In genomic region chr2:122102070-122102469, GRCm38 (mm10) we compare ENCODE assay signal across 9 mouse cellular contexts. TPM values are rescaled to one million over a fixed set of nuclear protein-coding genes. Genes with fewer than 3 reads are reported as not detected.
DNase-seq lines count a peak whose midpoint lies in the region; ATAC-seq and TF ChIP-seq lines count a peak whose summit lies in the region.
"Had no signal": no experiment of that assay in that cellular context is flagged by ENCODE, and none has a peak within 500 bp of the region (broad histone marks: within the 10 kb centered on the region; RNA-seq: fewer than 3 reads in every experiment).

No protein-coding gene starts in this region.

- no peaks in the 10 kb centered on the region for H3K9me3 ChIP-seq in forebrain, embryonic 16.5 days (ENCODE audit: control insufficient read depth, low read length)
- H3K9me3 ChIP-seq: hindbrain, embryonic 15.5 days had no signal

- peaks cover 21% of the 10 kb centered on the region for H3K36me3 ChIP-seq in spleen, adult 2 months (ENCODE audit: control insufficient read depth, insufficient read depth, low read length)
- H3K36me3 ChIP-seq in forebrain, embryonic 16.5 days (ENCODE audit: control insufficient read depth, insufficient read depth), result peaks cover 8% of the 10 kb centered on the region

- TF ChIP-seq POLR2A in spleen, adult 2 months (IDR thresholded peaks at IDR 0.05; ENCODE audit: low read depth, low read length), result no peak

- DNase-seq in spleen, adult 2 months (ENCODE audit: low read depth in 1 of 2, low spot score in 2 of 2), result peak in 1 of 2 experiments; percentile 24
- no peak for DNase-seq in spleen, adult 12 weeks (ENCODE audit: low spot score)
- peak; percentile 30 for DNase-seq in adipocyte (ENCODE audit: low spot score)
- DNase-seq in kidney, postnatal 4 days, result peak; percentile 15 to 18
- DNase-seq in thymus, postnatal 14 days, result peak; percentile 55
- no peak for DNase-seq in layer of hippocampus, postnatal 14 days (ENCODE audit: low spot score in 2 of 2)
- DNase-seq in gastrocnemius, adult 18-20 months (ENCODE audit: low spot score), result no peak

- TF ChIP-seq CTCF in spleen, adult 2 months (IDR thresholded peaks at IDR 0.05; ENCODE audit: extremely low read depth, insufficient read depth, insufficient read length, insufficient replicate concordance), result peak; percentile 27; the same call in 1 of the 2 replicates

- no peak overlapping the region for H3K9ac ChIP-seq in forebrain, embryonic 16.5 days (replicated peaks; ENCODE audit: low read depth, low read length)
- H3K9ac ChIP-seq: hindbrain, embryonic 15.5 days had no signal

- H3K4me1 ChIP-seq in spleen, adult 2 months (ENCODE audit: control insufficient read depth, insufficient read depth, insufficient read length), result no peaks in the 10 kb centered on the region
- no peaks in the 10 kb centered on the region for H3K4me1 ChIP-seq in forebrain, embryonic 16.5 days (replicated peaks; ENCODE audit: control insufficient read depth, insufficient read depth, low read length)
- H3K4me1 ChIP-seq: hindbrain, embryonic 15.5 days had no signal

- no peak overlapping the region for H3K27ac ChIP-seq in spleen, adult 2 months (ENCODE audit: insufficient read depth, low read length)
- H3K27ac ChIP-seq in forebrain, embryonic 16.5 days (ENCODE audit: low read length), result no peak overlapping the region
- H3K27ac ChIP-seq: hindbrain, embryonic 15.5 days had no signal

- H3K27me3 ChIP-seq in spleen, adult 2 months (ENCODE audit: control insufficient read depth, insufficient read depth, low read length), result no peaks in the 10 kb centered on the region
- H3K27me3 ChIP-seq in forebrain, embryonic 16.5 days (replicated peaks; ENCODE audit: control insufficient read depth, insufficient read depth, low read length), result no peaks in the 10 kb centered on the region
- H3K27me3 ChIP-seq: hindbrain, embryonic 15.5 days had no signal

- no peak for ATAC-seq in forebrain, embryonic 16.5 days

- no peak overlapping the region for H3K4me3 ChIP-seq in spleen, adult 2 months (ENCODE audit: extremely low read depth, insufficient read depth, insufficient read length)
- no peak overlapping the region for H3K4me3 ChIP-seq in forebrain, embryonic 16.5 days (replicated peaks; ENCODE audit: low read length)
- H3K4me3 ChIP-seq: hindbrain, embryonic 15.5 days had no signal

- no peak overlapping the region for H3K4me2 ChIP-seq in forebrain, embryonic 16.5 days (ENCODE audit: low read length)
- H3K4me2 ChIP-seq: hindbrain, embryonic 15.5 days had no signal

RNA-seq across cellular contexts. Expression of gene Spg11, which starts 16.1 kb away (rescaled TPM):
- 7.1 and 8.5 TPM in 2 replicates for polyA plus RNA-seq in spleen, adult 2 months (2012; rRNA removed)
- polyA plus RNA-seq in forebrain, embryonic 16.5 days (2015; fragmentation: Nextera tagmentation; extraction: Ambion mirVana), result 8.6 and 8.8 TPM in 2 replicates
- total RNA-seq in layer of hippocampus, postnatal 14 days (2021), result 10 to 100 TPM; 17.3 to 19.7 TPM
- total RNA-seq in gastrocnemius, adult 18-20 months (2021), result 1 to 10 TPM; 5.8 to 6.4 TPM

RNA-seq across cellular contexts. Expression of gene B2m, which starts 45.4 kb away (rescaled TPM):
- polyA plus RNA-seq in spleen, adult 2 months (2012; rRNA removed), result 1,293 and 1,365 TPM in 2 replicates
- polyA plus RNA-seq in forebrain, embryonic 16.5 days (2015; fragmentation: Nextera tagmentation; extraction: Ambion mirVana), result 56.8 and 73.6 TPM in 2 replicates
- total RNA-seq in layer of hippocampus, postnatal 14 days (2021), result 10 to 100 TPM; 70.8 to 93.3 TPM
- 100 to 1,000 TPM in 1 of 2 experiments, 10 to 100 TPM in 1; 82.2 to 128 TPM for total RNA-seq in gastrocnemius, adult 18-20 months (2021)

RNA-seq across cellular contexts. Expression of gene Trim69, which starts 58.4 kb away (rescaled TPM):
- not detected in 2 replicates for polyA plus RNA-seq in spleen, adult 2 months (2012; rRNA removed)
- not detected in 2 replicates for polyA plus RNA-seq in forebrain, embryonic 16.5 days (2015; fragmentation: Nextera tagmentation; extraction: Ambion mirVana)
- total RNA-seq in layer of hippocampus, postnatal 14 days (2021), result not detected
- total RNA-seq in gastrocnemius, adult 18-20 months (2021), result not detected
- polyA plus RNA-seq: hindbrain, embryonic 15.5 days had no signal

Comparison
In these comparisons a context has a peak if more than half of its experiments do, and no peak if none do; other contexts are left out.
1. DNase-seq: peak in adipocyte (single experiment), kidney, postnatal 4 days (2 of 2) and thymus, postnatal 14 days (single experiment); none in spleen, adult 12 weeks (single experiment), layer of hippocampus, postnatal 14 days (0 of 2) and gastrocnemius, adult 18-20 months (single experiment).